Mouse (Mus musculus) thymus, postnatal 0 days (tissue): ENCODE measurements around the gene Prl7a1. TPM values are rescaled to one million over a fixed set of nuclear protein-coding genes. Genes with fewer than 3 reads are reported as not detected.

ENCODE experiments used
- DNase-seq: peaks from one replicate; pipeline ENCODE4 v3.0.0-alpha.2; 2015; ENCODE audit warnings: low spot score
- polyA plus RNA-seq: library from polyadenylated mRNA; unstranded; fragments of >200 nt; fragmentation: Nextera tagmentation; extraction: Ambion mirVana; gene quantifications from 2 replicates; pipeline ENCODE4 v1.2.1, GENCODE M21; 2015

The Prl7a1 gene
- polyA plus RNA-seq: not detected in 2 replicates

DNA sequence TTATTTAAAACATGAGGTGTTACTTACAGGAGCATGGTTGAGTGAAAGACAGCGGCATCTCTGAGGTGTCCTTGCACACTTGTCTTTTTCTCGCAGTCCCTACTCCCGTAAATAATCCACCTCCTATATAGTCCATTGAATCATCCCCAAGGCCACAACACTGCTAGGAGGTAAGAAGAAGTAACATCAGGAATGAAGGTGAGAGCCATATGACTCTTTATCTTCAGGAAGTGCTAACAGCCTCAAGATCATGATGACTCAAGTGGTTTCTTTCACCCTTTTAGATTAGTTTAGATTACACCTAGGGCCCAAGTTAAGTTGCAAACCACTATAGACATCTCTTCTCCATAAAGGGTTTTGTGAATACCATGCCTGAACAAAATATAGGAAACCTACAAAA lies at the start of gene Prl7a1:
Gene Prl7a1 (minus strand): TSS at position 101 of the 400 bp plus-strand sequence.
- no peak for DNase-seq

DNA sequence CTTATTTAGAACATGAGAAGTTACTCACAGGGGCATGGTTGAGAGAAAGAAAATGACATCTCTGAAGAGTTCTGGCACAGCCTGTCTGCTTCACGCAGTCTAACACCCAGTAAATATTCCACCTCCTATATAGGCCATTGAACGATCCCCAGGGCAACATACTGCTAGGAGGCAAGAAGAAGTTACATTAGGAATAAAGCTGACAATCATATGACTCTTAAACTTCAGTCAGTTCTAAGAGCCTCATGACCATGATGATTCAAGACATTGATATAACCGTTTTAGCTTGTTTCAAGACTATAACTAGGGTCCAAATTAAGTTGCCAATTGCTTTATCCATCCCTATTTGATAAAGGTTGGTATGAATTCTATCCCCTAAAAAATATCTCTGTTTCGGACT lies 25.6 kb upstream of the Prl7a1 start, which contains the start of gene Prl7a2:
Gene Prl7a2 (minus strand): TSS at position 101 of the 400 bp plus-strand sequence.
- no peak for DNase-seq

DNA sequence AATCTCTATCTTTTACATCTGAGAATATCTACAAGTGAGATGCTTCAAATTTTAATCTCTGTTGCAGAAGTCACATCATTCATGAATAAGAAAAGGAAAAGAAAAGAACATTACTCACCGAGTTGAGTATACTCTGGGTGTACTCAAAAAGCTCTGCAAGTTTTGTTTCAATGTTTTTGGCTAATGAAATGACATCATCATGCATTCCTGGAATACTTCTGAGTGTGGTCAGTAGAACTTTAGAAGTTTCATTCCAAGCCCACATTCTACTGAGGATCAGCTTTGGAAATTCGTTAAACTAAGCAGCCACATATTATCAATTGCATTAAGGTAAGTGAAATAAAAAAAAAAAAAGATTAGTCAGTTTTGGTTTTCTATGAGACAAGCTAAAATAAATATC lies 18.5 kb upstream of the Prl7a1 start:
- DNase-seq: no peak

DNA sequence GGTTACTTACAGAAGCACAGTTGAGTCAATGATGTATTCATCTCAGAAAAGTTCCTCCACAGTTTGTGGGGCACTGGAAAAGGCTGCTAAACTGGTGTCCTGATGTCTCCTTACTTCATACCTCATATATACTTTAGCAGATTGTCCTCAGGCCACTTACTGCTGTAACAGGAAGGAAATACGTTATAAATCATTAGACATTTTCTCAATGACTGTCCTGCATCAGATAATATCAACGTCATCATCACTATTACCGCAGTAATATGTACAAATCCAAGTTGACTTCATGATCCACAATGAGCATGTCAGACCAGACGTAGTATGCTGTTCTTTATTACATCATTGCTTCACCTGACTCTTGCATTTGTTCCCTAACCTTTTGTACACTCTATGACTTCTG lies 31.8 kb downstream of the Prl7a1 start, which contains the start of gene Prl7b1:
Gene Prl7b1 (minus strand): TSS at position 101 of the 400 bp plus-strand sequence.
- no peak for DNase-seq

Other genes with a start within 250 kb of the Prl7a1 start
- gene Prl8a6, start 203.8 kb downstream of the Prl7a1 start, polyA plus RNA-seq: not detected in 2 replicates
- gene Prl8a8, start 129.3 kb downstream of the Prl7a1 start, polyA plus RNA-seq: not detected in 2 replicates
- gene Prl8a9, start 77.9 kb downstream of the Prl7a1 start, polyA plus RNA-seq: not detected in 2 replicates
- not detected in 2 replicates for gene Prl8a1, start 60.3 kb downstream of the Prl7a1 start, polyA plus RNA-seq
- not detected in 2 replicates for gene Prl7b1, start 31.9 kb downstream of the Prl7a1 start, polyA plus RNA-seq
- gene Prl7a2, start 25.5 kb upstream of the Prl7a1 start, polyA plus RNA-seq: not detected in 2 replicates
- gene Prl7d1, start 74.2 kb upstream of the Prl7a1 start, polyA plus RNA-seq: not detected in 2 replicates
- not detected in 2 replicates for gene Prl7c1, start 138.3 kb upstream of the Prl7a1 start, polyA plus RNA-seq
- gene Prl2a1, start 159.2 kb upstream of the Prl7a1 start, polyA plus RNA-seq: 0.36 and 0.44 TPM in 2 replicates
- not detected in 2 replicates for gene Prl2c1, start 206.8 kb upstream of the Prl7a1 start, polyA plus RNA-seq